Mouse (Mus musculus) neural tube, embryonic 14.5 days (tissue): ENCODE measurements at regions not wholly inside any gene's neighbourhood (a gene's known extent, or its start where the extent isn't known, plus 50 kb on each side); places are given as distances from the start of the nearest gene placed in this dataset.

ENCODE experiments used
- ATAC-seq: fragments of 200-750 bp; cut with Nextera tagmentation; 2 replicates; pipeline ENCODE4 v1.8.0; 2017; ENCODE audit warnings: low read depth, mild to moderate bottlenecking, moderate TSS enrichment, moderate library complexity
- H3K27ac ChIP-seq: fragments of 300-500 bp; sonication (generic); 2 replicates; pipeline ENCODE4 v1.5.1; 2014; ENCODE audit warnings: low read depth, mild to moderate bottlenecking, control low read depth, low read length, moderate library complexity, mixed read lengths
- H3K27me3 ChIP-seq: fragments of 300-500 bp; sonication (generic); 2 replicates; pipeline ENCODE4 v1.6.1; 2014; ENCODE audit warnings: low read length; ENCODE audit not compliant: control insufficient read depth, insufficient read depth
- H3K36me3 ChIP-seq: fragments of 300-500 bp; sonication (generic); 2 replicates; pipeline ENCODE4 v1.6.1; 2014; ENCODE audit warnings: low read length, mixed read lengths; ENCODE audit not compliant: control insufficient read depth, insufficient read depth
- H3K4me1 ChIP-seq: fragments of 300-500 bp; sonication (generic); 2 replicates; pipeline ENCODE4 v1.6.1; 2014; ENCODE audit warnings: low read length; ENCODE audit not compliant: control insufficient read depth, insufficient read depth
- H3K4me2 ChIP-seq: fragments of 300-500 bp; sonication (generic); 2 replicates; pipeline ENCODE4 v1.6.1; 2014; ENCODE audit warnings: mild to moderate bottlenecking, low read depth, low read length, control low read depth
- H3K4me3 ChIP-seq: fragments of 300-500 bp; sonication (generic); 2 replicates; pipeline ENCODE4 v1.5.1; 2014; ENCODE audit warnings: low read depth, low read length, control low read depth, mixed read lengths
- H3K9ac ChIP-seq: fragments of 300-500 bp; sonication (generic); replicated peaks from 2 replicates; pipeline ENCODE4 v1.6.1; 2014; ENCODE audit warnings: low read depth, mild to moderate bottlenecking, control low read depth, low read length, mixed read lengths
- H3K9me3 ChIP-seq: fragments of 300-500 bp; sonication (generic); 2 replicates; pipeline ENCODE4 v1.6.1; 2016; ENCODE audit warnings: low read length; ENCODE audit not compliant: control insufficient read depth
- WGBS: fragments of 180-500 bp; shearing (Covaris S2); extraction: QIAGEN DNeasy Blood & Tissue Kit; methylation state at CpG from one replicate; pipeline ENCODE4 v1.1.7; 2014; 5-methylcytosine and 5-hydroxymethylcytosine counted together

DNA sequence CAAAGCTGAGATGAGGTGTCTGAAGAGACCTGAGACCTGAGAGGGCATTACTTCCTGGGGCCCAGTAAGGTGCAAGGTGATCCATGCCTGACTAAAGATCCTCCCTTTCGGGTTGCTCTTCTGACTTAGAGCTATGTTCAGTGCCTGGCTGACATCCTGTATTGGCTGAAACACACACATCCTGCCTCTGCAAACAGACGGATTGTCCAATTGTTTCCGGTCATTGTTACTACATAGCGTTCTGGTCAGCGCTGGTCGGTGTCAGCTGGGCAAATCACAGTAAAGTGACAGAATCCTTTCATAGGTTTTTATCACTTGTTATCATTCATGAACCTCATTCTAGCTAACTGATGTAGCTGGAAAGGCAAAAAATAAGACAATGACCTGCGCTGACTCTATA lies 109.7 kb downstream of the Axin2 start:
- Histone ChIP-seq H3K9me3 (no peaks in the 10 kb centered on the region), H3K27me3 (no peaks in the 10 kb centered on the region), H3K27ac (no peak overlapping the region), H3K9ac (no peak overlapping the region), H3K4me1 (no peaks in the 10 kb centered on the region), H3K4me3 (no peak overlapping the region), H3K36me3 (no peaks in the 10 kb centered on the region), H3K4me2 (no peak overlapping the region)
- WGBS = 55% methylated on average over 7 of the region's 7 CpGs
- no peak for ATAC-seq

- H3K27ac ChIP-seq = no peak overlapping the region
- 84% methylated on average over 7 of the region's 7 CpGs for WGBS
- no peak overlapping the region for H3K4me2 ChIP-seq
- H3K27me3 ChIP-seq = no peaks in the 10 kb centered on the region
- no peaks in the 10 kb centered on the region for H3K4me1 ChIP-seq
- no peak overlapping the region for H3K4me3 ChIP-seq
- ATAC-seq = no peak
- H3K9ac ChIP-seq = no peak overlapping the region
- no peaks in the 10 kb centered on the region for H3K9me3 ChIP-seq
- H3K36me3 ChIP-seq = no peaks in the 10 kb centered on the region
These were observed 94.7 kb downstream of the Axin2 start for GRCm38 (mm10) chr11:109014806-109015205.

GRCm38 (mm10) chr11:109011161-109011560 lies 91.0 kb downstream of the Axin2 start:
- H3K27me3 ChIP-seq = no peaks in the 10 kb centered on the region
- H3K9me3 ChIP-seq = no peaks in the 10 kb centered on the region
- H3K9ac ChIP-seq = no peak overlapping the region
- WGBS = 98% methylated on average over 6 of the region's 6 CpGs
- H3K27ac ChIP-seq = no peak overlapping the region
- H3K36me3 ChIP-seq = no peaks in the 10 kb centered on the region
- ATAC-seq = no peak
- H3K4me2 ChIP-seq = no peak overlapping the region
- no peak overlapping the region for H3K4me3 ChIP-seq
- H3K4me1 ChIP-seq = no peaks in the 10 kb centered on the region

GRCm38 (mm10) chr11:109008872-109009271 lies 88.7 kb downstream of the Axin2 start:
- no peak for ATAC-seq
- no peak overlapping the region for H3K4me2 ChIP-seq
- 76% methylated on average over 2 of the region's 2 CpGs for WGBS

GRCm38 (mm10) chr11:109005681-109006080 lies 85.5 kb downstream of the Axin2 start:
- no peak for ATAC-seq
- no peaks in the 10 kb centered on the region for H3K36me3 ChIP-seq
- H3K4me1 ChIP-seq = no peaks in the 10 kb centered on the region
- no peak overlapping the region for H3K4me3 ChIP-seq
- H3K27me3 ChIP-seq = no peaks in the 10 kb centered on the region
- no peaks in the 10 kb centered on the region for H3K9me3 ChIP-seq
- H3K4me2 ChIP-seq = no peak overlapping the region
- H3K9ac ChIP-seq = no peak overlapping the region
- H3K27ac ChIP-seq = no peak overlapping the region
- 80% methylated on average over 11 of the region's 11 CpGs for WGBS

More at GRCm38 (mm10) chr11:109008872-109009271, 88.7 kb downstream of the Axin2 start:
- no peak overlapping the region for H3K9ac ChIP-seq
- no peak overlapping the region for H3K27ac ChIP-seq
- H3K9me3 ChIP-seq = no peaks in the 10 kb centered on the region
- H3K4me3 ChIP-seq = no peak overlapping the region
- no peaks in the 10 kb centered on the region for H3K27me3 ChIP-seq
- no peaks in the 10 kb centered on the region for H3K36me3 ChIP-seq
- H3K4me1 ChIP-seq = no peaks in the 10 kb centered on the region
